Mouse (Mus musculus) urinary bladder, postnatal 14 days (tissue): ENCODE measurements at regions not wholly inside any gene's neighbourhood (a gene's known extent, or its start where the extent isn't known, plus 50 kb on each side); places are given as distances from the start of the nearest gene placed in this dataset.

Experiments used
- DNase-seq: peaks from one replicate; pipeline ENCODE4 v3.0.0; 2021; ENCODE audit warnings: low spot score

- DNase-seq: no peak
These were observed 68.1 kb upstream of the Ercc4 start for GRCm38 (mm10) chr16:13041356-13041755.

GRCm38 (mm10) chr16:13045079-13045590 is 64.3 kb upstream of the Ercc4 start:
- no peak for DNase-seq

GRCm38 (mm10) chr16:13046366-13047120 is 62.9 kb upstream of the Ercc4 start:
- no peak for DNase-seq

GRCm38 (mm10) chr16:13049321-13049720 is 60.2 kb upstream of the Ercc4 start:
- DNase-seq: no peak

GRCm38 (mm10) chr16:13050225-13050892 is 59.1 kb upstream of the Ercc4 start:
- no peak for DNase-seq

- DNase-seq: no peak
These were observed 54.5 kb upstream of the Ercc4 start for GRCm38 (mm10) chr16:13054956-13055355.
